Mouse (Mus musculus) stomach, postnatal 0 days (tissue): Measurements from ENCODE around the gene Arhgap11a. TPM values are rescaled to one million over a fixed set of nuclear protein-coding genes. Genes with fewer than 3 reads are reported as not detected.
A peak's percentile ranks its signal among the peaks of the same experiment; 100 is the strongest.

Source experiments
- ATAC-seq: fragments of 200-750 bp; cut with Nextera tagmentation; 2 replicates; pipeline ENCODE4 v1.8.0; 2017; ENCODE audit not compliant: low FRiP score, low TSS enrichment
- DNase-seq: peaks from one replicate; pipeline ENCODE4 v3.0.0-alpha.2; 2016; ENCODE audit warnings: low spot score
- H3K27ac ChIP-seq: fragments of 300-500 bp; sonication (generic); replicated peaks from 2 replicates; pipeline ENCODE4 v1.5.1; 2014; ENCODE audit warnings: mild to moderate bottlenecking, control low read depth
- H3K27me3 ChIP-seq: fragments of 300-500 bp; sonication (generic); 2 replicates; pipeline ENCODE4 v1.6.1; 2014; ENCODE audit warnings: low read length; ENCODE audit not compliant: control insufficient read depth, insufficient read depth
- H3K36me3 ChIP-seq: fragments of 300-500 bp; sonication (generic); 2 replicates; pipeline ENCODE4 v1.6.1; 2014; ENCODE audit warnings: low read length, mixed read lengths; ENCODE audit not compliant: control insufficient read depth, insufficient read depth
- H3K4me1 ChIP-seq: fragments of 300-500 bp; sonication (generic); replicated peaks from 2 replicates; pipeline ENCODE4 v1.6.1; 2014; ENCODE audit warnings: antibody characterized with exemption; ENCODE audit not compliant: control insufficient read depth, insufficient read depth
- H3K4me2 ChIP-seq: fragments of 300-500 bp; sonication (generic); replicated peaks from 2 replicates; pipeline ENCODE4 v1.6.1; 2014; ENCODE audit warnings: low read depth, mild to moderate bottlenecking, control low read depth, moderate library complexity
- H3K4me3 ChIP-seq: fragments of 300-500 bp; sonication (generic); 2 replicates; pipeline ENCODE4 v1.5.1; 2014; ENCODE audit warnings: low read depth, low read length, control low read depth
- H3K9ac ChIP-seq: fragments of 300-500 bp; sonication (generic); 2 replicates; pipeline ENCODE4 v1.6.1; 2014; ENCODE audit warnings: mild to moderate bottlenecking, low read length, control low read depth, mixed read lengths
- H3K9me3 ChIP-seq: fragments of 300-500 bp; sonication (generic); 2 replicates; pipeline ENCODE4 v1.6.1; 2016; ENCODE audit warnings: low read length; ENCODE audit not compliant: control insufficient read depth
- CTCF ChIP-seq: IDR thresholded peaks from 2 replicates; pipeline ENCODE4 v1.5.1; 2016; ENCODE audit warnings: antibody characterized with exemption, low read depth, mild to moderate bottlenecking, moderate library complexity
- EP300 ChIP-seq: optimal IDR thresholded peaks from 2 replicates; pipeline ENCODE3; 2016; ENCODE audit warnings: antibody characterized with exemption
- WGBS: fragments of 180-500 bp; shearing (Covaris S2); extraction: QIAGEN DNeasy Blood & Tissue Kit; methylation state at CpG from one replicate; pipeline ENCODE4 v1.1.7; 2014; 5-methylcytosine and 5-hydroxymethylcytosine counted together
- polyA plus RNA-seq: library from polyadenylated mRNA; unstranded; fragments of >200 nt; fragmentation: Nextera tagmentation; extraction: Ambion mirVana; gene quantifications from 2 replicates; pipeline ENCODE4 v1.2.1, GENCODE M21; 2015

Gene Arhgap11a
- polyA plus RNA-seq, 1 experiment from 2014 or later, result 7.7 TPM

- Histone ChIP-seq H3K36me3 (peaks cover 12% of the 10 kb centered on the region; the same call in 1 of the 2 replicates), H3K9me3 (no peaks in the 10 kb centered on the region), H3K9ac (no peak overlapping the region), H3K4me3 (no peak overlapping the region), H3K27ac (no peak overlapping the region), H3K4me2 (no peak overlapping the region), H3K4me1 (no peaks in the 10 kb centered on the region), H3K27me3 (no peaks in the 10 kb centered on the region)
- TF ChIP-seq CTCF (peak; percentile 58), EP300 (no peak)
- WGBS, result 54% methylated on average over 4 of the region's 4 CpGs
- peak; percentile 44 for DNase-seq
- ATAC-seq, result peak; percentile 92
These were observed 9.0 kb downstream of the Arhgap11a start for GRCm38 (mm10) chr2:113839488-113839887.

- DNase-seq (no peak), ATAC-seq (no peak)
- no peaks in the 10 kb centered on the region for H3K4me1 ChIP-seq
- no peak overlapping the region for H3K27ac ChIP-seq
- H3K4me2 ChIP-seq, result no peak overlapping the region
- peaks cover 21% of the 10 kb centered on the region for H3K36me3 ChIP-seq
- 0 out of 2 replicates have a peak overlapping the region, but pooled peaks have one; percentile 23 for H3K9ac ChIP-seq
- no peaks in the 10 kb centered on the region for H3K9me3 ChIP-seq
- WGBS, result 89% methylated on average over 3 of the region's 3 CpGs
- TF ChIP-seq EP300, result no peak
- no peak overlapping the region for H3K4me3 ChIP-seq
- no peaks in the 10 kb centered on the region for H3K27me3 ChIP-seq
These were observed 13.2 kb downstream of the Arhgap11a start for GRCm38 (mm10) chr2:113835219-113835618.

- WGBS, result 13% methylated on average over 23 of the region's 23 CpGs
- no peaks in the 10 kb centered on the region for H3K9me3 ChIP-seq
- H3K27ac ChIP-seq, result no peak within 1 kb of the TSS
- ATAC-seq (peak; percentile 92), DNase-seq (peak; percentile 87)
- peaks cover 9% of the 10 kb centered on the region for H3K36me3 ChIP-seq
- TF ChIP-seq EP300, result no peak
- TF ChIP-seq CTCF, result no peak
- peak within 1 kb of the TSS; percentile 21 for H3K4me3 ChIP-seq
- no peaks in the 10 kb centered on the region for H3K4me1 ChIP-seq
- H3K27me3 ChIP-seq, result no peaks in the 10 kb centered on the region
- H3K9ac ChIP-seq, result no peak within 1 kb of the TSS; the same call in 1 of the 2 replicates
- H3K4me2 ChIP-seq, result peak within 1 kb of the TSS; percentile 47
These were observed 19.2 kb downstream of the Arhgap11a start, which contains the start of gene Scg5 for GRCm38 (mm10) chr2:113828943-113829882. Gene Scg5, minus strand, starts transcription at chr2:113829121.

GRCm38 (mm10) chr2:113828086-113828942 lies 20.1 kb downstream of the Arhgap11a start:
- H3K27ac ChIP-seq, result no peak overlapping the region
- no peaks in the 10 kb centered on the region for H3K36me3 ChIP-seq
- TF ChIP-seq CTCF, result no peak
- TF ChIP-seq EP300, result no peak
- WGBS, result 25% methylated on average over 17 of the region's 17 CpGs
- DNase-seq (no peak), ATAC-seq (no peak; the same call in 1 of the 2 replicates)
- no peaks in the 10 kb centered on the region for H3K9me3 ChIP-seq
- peak overlapping the region; percentile 21 for H3K4me3 ChIP-seq
- H3K4me1 ChIP-seq, result no peaks in the 10 kb centered on the region
- H3K9ac ChIP-seq, result no peak overlapping the region; the same call in 1 of the 2 replicates
- H3K4me2 ChIP-seq, result peak overlapping the region; percentile 47
- no peaks in the 10 kb centered on the region for H3K27me3 ChIP-seq

- Histone ChIP-seq H3K4me3 (no peak overlapping the region), H3K27me3 (no peaks in the 10 kb centered on the region), H3K4me2 (no peak overlapping the region), H3K4me1 (no peaks in the 10 kb centered on the region), H3K27ac (no peak overlapping the region), H3K9ac (no peak overlapping the region), H3K9me3 (no peaks in the 10 kb centered on the region), H3K36me3 (no peaks in the 10 kb centered on the region)
- WGBS, result 0% methylated on average over 2 of the region's 2 CpGs
- DNase-seq, result no peak
- TF ChIP-seq CTCF (peak; percentile 91), EP300 (no peak)
- no peak for ATAC-seq
These were observed 24.6 kb downstream of the Arhgap11a start for GRCm38 (mm10) chr2:113823909-113824308.
